ENCODE assay signal across 8 mouse cellular contexts in the genomic region with DNA sequence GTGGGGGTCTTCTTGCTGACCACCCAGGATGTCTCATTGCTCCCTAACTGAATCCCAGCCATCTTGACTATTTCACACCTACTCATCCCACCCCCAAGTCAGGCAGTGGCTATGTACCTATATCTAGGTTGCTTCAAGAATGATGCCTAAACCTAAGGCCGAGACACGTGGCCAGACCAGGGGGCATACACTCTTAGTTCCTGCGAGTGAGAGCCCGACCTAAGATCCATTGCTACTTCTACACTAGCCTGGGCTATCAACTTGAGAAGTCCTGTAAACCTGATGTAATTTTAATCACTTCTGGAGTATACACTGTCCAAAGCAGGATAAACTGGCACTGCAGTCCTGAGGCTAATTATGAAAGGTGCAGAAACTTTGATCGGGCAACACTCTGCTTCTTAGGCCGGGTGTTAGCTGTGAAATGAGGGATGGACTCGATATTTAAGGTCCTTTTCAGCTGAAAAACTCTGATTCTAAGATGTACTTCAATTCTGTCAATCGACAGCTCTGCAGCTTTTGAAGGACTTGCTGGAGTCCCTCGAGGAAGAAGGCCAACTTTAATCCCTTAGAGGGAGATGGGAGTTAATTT. TPM values are rescaled to one million over a fixed set of nuclear protein-coding genes. Genes with fewer than 3 reads are reported as not detected.
DNase-seq lines count a peak whose midpoint lies in the region; ATAC-seq and TF ChIP-seq lines count a peak whose summit lies in the region.

No protein-coding gene starts in this region.

- H3K4me1 ChIP-seq in heart, embryonic 13.5 days, result peaks cover 54% of the 10 kb centered on the region
- H3K4me1 ChIP-seq in embryonic facial prominence, embryonic 14.5 days (ENCODE audit: control insufficient read depth, insufficient read depth, low read length), result peaks cover 31% of the 10 kb centered on the region
- peaks cover 33% of the 10 kb centered on the region for H3K4me1 ChIP-seq in limb, embryonic 14.5 days (ENCODE audit: control insufficient read depth, insufficient read depth, low read length)
- H3K4me1 ChIP-seq in stomach, embryonic 16.5 days (ENCODE audit: control insufficient read depth, insufficient read depth, low read length), result peaks cover 40% of the 10 kb centered on the region

- no peaks in the 10 kb centered on the region for H3K27me3 ChIP-seq in heart, embryonic 13.5 days (replicated peaks)
- no peaks in the 10 kb centered on the region for H3K27me3 ChIP-seq in embryonic facial prominence, embryonic 14.5 days (replicated peaks; ENCODE audit: control insufficient read depth, insufficient read depth, low read length)
- no peaks in the 10 kb centered on the region for H3K27me3 ChIP-seq in limb, embryonic 14.5 days (ENCODE audit: control insufficient read depth, insufficient read depth, low read length)
- no peaks in the 10 kb centered on the region for H3K27me3 ChIP-seq in stomach, embryonic 16.5 days (ENCODE audit: control insufficient read depth, insufficient read depth, low read length)

- peak overlapping the region; percentile 100 for H3K27ac ChIP-seq in heart, embryonic 13.5 days (replicated peaks)
- peak overlapping the region; percentile 100 for H3K27ac ChIP-seq in embryonic facial prominence, embryonic 14.5 days (replicated peaks; ENCODE audit: low read depth, low read length)
- H3K27ac ChIP-seq in limb, embryonic 14.5 days (replicated peaks; ENCODE audit: low read depth, low read length), result peak overlapping the region; percentile 52; the same call in 1 of the 2 replicates
- peak overlapping the region; percentile 100 for H3K27ac ChIP-seq in stomach, embryonic 16.5 days (ENCODE audit: low read length)

- DNase-seq in heart, postnatal 14 days, result no peak
- peak; percentile 33 for DNase-seq in CD4-positive helper T cell, adult 2 months (ENCODE audit: low read depth, low spot score)
- no peak for DNase-seq in embryonic facial prominence, embryonic 14.5 days (ENCODE audit: low spot score)
- DNase-seq in limb, embryonic 14.5 days (ENCODE audit: low spot score), result no peak
- DNase-seq in retina, postnatal 1 day, result no peak
- no peak for DNase-seq in yolk sac, embryonic 10.5 days (ENCODE audit: low spot score)

- peak overlapping the region; percentile 96 for H3K4me3 ChIP-seq in heart, embryonic 13.5 days
- H3K4me3 ChIP-seq in embryonic facial prominence, embryonic 14.5 days (ENCODE audit: low read depth, low read length), result peak overlapping the region; percentile 99
- H3K4me3 ChIP-seq in limb, embryonic 14.5 days (replicated peaks; ENCODE audit: low read length), result peak overlapping the region; percentile 96
- H3K4me3 ChIP-seq in stomach, embryonic 16.5 days (replicated peaks; ENCODE audit: low read length), result peak overlapping the region; percentile 96

- intact Hi-C loops in heart, postnatal 14 days (cut with DNase I), result no loop called here

- peaks cover 9% of the 10 kb centered on the region for H3K36me3 ChIP-seq in heart, embryonic 13.5 days
- no peaks in the 10 kb centered on the region for H3K36me3 ChIP-seq in embryonic facial prominence, embryonic 14.5 days (ENCODE audit: control insufficient read depth, insufficient read depth, low read length)
- 0 out of 2 replicates have a peak, but pooled peaks cover 5% of the 10 kb centered on the region for H3K36me3 ChIP-seq in limb, embryonic 14.5 days (ENCODE audit: control insufficient read depth, insufficient read depth, low read length)
- no peaks in the 10 kb centered on the region for H3K36me3 ChIP-seq in stomach, embryonic 16.5 days (ENCODE audit: control insufficient read depth, insufficient read depth, low read length)

- peak overlapping the region; percentile 95 for H3K4me2 ChIP-seq in heart, embryonic 13.5 days
- H3K4me2 ChIP-seq in embryonic facial prominence, embryonic 14.5 days (ENCODE audit: low read depth, low read length), result peak overlapping the region; percentile 82
- H3K4me2 ChIP-seq in limb, embryonic 14.5 days (replicated peaks; ENCODE audit: low read depth, low read length, severe bottlenecking), result peak overlapping the region; percentile 83
- peak overlapping the region; percentile 80 for H3K4me2 ChIP-seq in stomach, embryonic 16.5 days (ENCODE audit: low read depth, low read length)

- H3K9me3 ChIP-seq in heart, embryonic 13.5 days, result no peaks in the 10 kb centered on the region
- no peaks in the 10 kb centered on the region for H3K9me3 ChIP-seq in embryonic facial prominence, embryonic 14.5 days (ENCODE audit: control insufficient read depth, low read length)
- no peaks in the 10 kb centered on the region for H3K9me3 ChIP-seq in limb, embryonic 14.5 days (ENCODE audit: control insufficient read depth, low read length)
- H3K9me3 ChIP-seq in stomach, embryonic 16.5 days (replicated peaks; ENCODE audit: control insufficient read depth, low read length), result no peaks in the 10 kb centered on the region

- WGBS in heart, embryonic 13.5 days, result 9% methylated on average over 9 of the region's 9 CpGs
- 9% methylated on average over 9 of the region's 9 CpGs for WGBS in embryonic facial prominence, embryonic 14.5 days
- WGBS in limb, embryonic 14.5 days, result 7% methylated on average over 9 of the region's 9 CpGs
- 13% methylated on average over 9 of the region's 9 CpGs for WGBS in stomach, embryonic 16.5 days

- no peak for ATAC-seq in heart, embryonic 13.5 days (ENCODE audit: extremely low read depth, insufficient number of reproducible peaks, low FRiP score, low TSS enrichment)
- no peak for ATAC-seq in embryonic facial prominence, embryonic 14.5 days (ENCODE audit: low read depth)
- ATAC-seq in limb, embryonic 14.5 days (ENCODE audit: low FRiP score, low read depth), result no peak
- no peak for ATAC-seq in stomach, embryonic 16.5 days (ENCODE audit: insufficient read depth, low FRiP score)

- H3K9ac ChIP-seq in heart, embryonic 13.5 days, result peak overlapping the region; percentile 99
- peak overlapping the region; percentile 99 for H3K9ac ChIP-seq in embryonic facial prominence, embryonic 14.5 days (ENCODE audit: low read depth, low read length)
- H3K9ac ChIP-seq in limb, embryonic 14.5 days (ENCODE audit: low read depth, low read length, severe bottlenecking), result peak overlapping the region; percentile 99
- peak overlapping the region; percentile 100 for H3K9ac ChIP-seq in stomach, embryonic 16.5 days (ENCODE audit: low read length)

- TF ChIP-seq POLR2A in limb, embryonic 14.5 days (IDR thresholded peaks at IDR 0.05; ENCODE audit: borderline replicate concordance, extremely low read depth, insufficient read depth, insufficient read length), result no peak

RNA-seq across cellular contexts. Expression of a gene that starts 1.1 kb away (rescaled TPM):
- 11.8 and 13.2 TPM in 2 replicates for polyA plus RNA-seq in heart, embryonic 13.5 days (2015; fragmentation: Nextera tagmentation; extraction: Ambion mirVana)
- 1 to 10 TPM; 7.5 to 8.3 TPM for total RNA-seq in heart, postnatal 14 days (2021)
- 21.2 and 21.4 TPM in 2 replicates for polyA plus RNA-seq in embryonic facial prominence, embryonic 14.5 days (2014; fragmentation: Nextera tagmentation; extraction: Ambion mirVana)
- polyA plus RNA-seq in limb, embryonic 14.5 days (2012; rRNA removed), result 24.1 and 27.2 TPM in 2 replicates
- polyA plus RNA-seq in limb, embryonic 14.5 days (2014; fragmentation: Nextera tagmentation; extraction: Ambion mirVana), result 21.4 and 23.9 TPM in 2 replicates
- 11.0 and 12.0 TPM in 2 replicates for polyA plus RNA-seq in stomach, embryonic 16.5 days (2015; fragmentation: Nextera tagmentation; extraction: Ambion mirVana)

RNA-seq across cellular contexts. Expression of a gene that starts 1.8 kb away (rescaled TPM):
- polyA plus RNA-seq in heart, embryonic 13.5 days (2015; fragmentation: Nextera tagmentation; extraction: Ambion mirVana), result 6.3 and 6.4 TPM in 2 replicates
- total RNA-seq in heart, postnatal 14 days (2021), result 1 to 10 TPM; 5.0 to 5.2 TPM
- polyA plus RNA-seq in embryonic facial prominence, embryonic 14.5 days (2014; fragmentation: Nextera tagmentation; extraction: Ambion mirVana), result 9.5 and 9.8 TPM in 2 replicates
- 6.2 and 6.9 TPM in 2 replicates for polyA plus RNA-seq in limb, embryonic 14.5 days (2012; rRNA removed)
- polyA plus RNA-seq in limb, embryonic 14.5 days (2014; fragmentation: Nextera tagmentation; extraction: Ambion mirVana), result 9.4 and 10.5 TPM in 2 replicates
- polyA plus RNA-seq in stomach, embryonic 16.5 days (2015; fragmentation: Nextera tagmentation; extraction: Ambion mirVana), result 8.4 and 8.7 TPM in 2 replicates

RNA-seq across cellular contexts. Expression of a gene that starts 35.7 kb away (rescaled TPM):
- polyA plus RNA-seq in heart, embryonic 13.5 days (2015; fragmentation: Nextera tagmentation; extraction: Ambion mirVana), result 15.1 and 15.5 TPM in 2 replicates
- 10 to 100 TPM in 1 of 2 experiments, 1 to 10 TPM in 1; 9.7 to 10.7 TPM for total RNA-seq in heart, postnatal 14 days (2021)
- polyA plus RNA-seq in embryonic facial prominence, embryonic 14.5 days (2014; fragmentation: Nextera tagmentation; extraction: Ambion mirVana), result 8.2 and 10.9 TPM in 2 replicates
- 5.1 and 6.7 TPM in 2 replicates for polyA plus RNA-seq in limb, embryonic 14.5 days (2012; rRNA removed)
- 7.7 and 8.3 TPM in 2 replicates for polyA plus RNA-seq in limb, embryonic 14.5 days (2014; fragmentation: Nextera tagmentation; extraction: Ambion mirVana)
- polyA plus RNA-seq in stomach, embryonic 16.5 days (2015; fragmentation: Nextera tagmentation; extraction: Ambion mirVana), result 13.6 and 15.3 TPM in 2 replicates

RNA-seq across cellular contexts. Expression of a gene that starts 43.6 kb away (rescaled TPM):
- 4.0 and 4.4 TPM in 2 replicates for polyA plus RNA-seq in heart, embryonic 13.5 days (2015; fragmentation: Nextera tagmentation; extraction: Ambion mirVana)
- 1 to 10 TPM; 2.2 to 3.5 TPM for total RNA-seq in heart, postnatal 14 days (2021)
- 1.1 and 1.3 TPM in 2 replicates for polyA plus RNA-seq in embryonic facial prominence, embryonic 14.5 days (2014; fragmentation: Nextera tagmentation; extraction: Ambion mirVana)
- polyA plus RNA-seq in limb, embryonic 14.5 days (2012; rRNA removed), result 1.1 and 1.6 TPM in 2 replicates
- 1.0 and 1.5 TPM in 2 replicates for polyA plus RNA-seq in limb, embryonic 14.5 days (2014; fragmentation: Nextera tagmentation; extraction: Ambion mirVana)
- polyA plus RNA-seq in stomach, embryonic 16.5 days (2015; fragmentation: Nextera tagmentation; extraction: Ambion mirVana), result 4.8 TPM in 2 replicates

RNA-seq across cellular contexts. Expression of a gene that starts 49.0 kb away (rescaled TPM):
- polyA plus RNA-seq in heart, embryonic 13.5 days (2015; fragmentation: Nextera tagmentation; extraction: Ambion mirVana), result 2.0 and 3.1 TPM in 2 replicates
- under 1 TPM; 0.24 to 0.78 TPM for total RNA-seq in heart, postnatal 14 days (2021)
- polyA plus RNA-seq in embryonic facial prominence, embryonic 14.5 days (2014; fragmentation: Nextera tagmentation; extraction: Ambion mirVana), result 3.3 and 6.2 TPM in 2 replicates
- polyA plus RNA-seq in limb, embryonic 14.5 days (2012; rRNA removed), result 2.1 and 4.2 TPM in 2 replicates
- 3.1 and 5.3 TPM in 2 replicates for polyA plus RNA-seq in limb, embryonic 14.5 days (2014; fragmentation: Nextera tagmentation; extraction: Ambion mirVana)
- 3.2 and 3.3 TPM in 2 replicates for polyA plus RNA-seq in stomach, embryonic 16.5 days (2015; fragmentation: Nextera tagmentation; extraction: Ambion mirVana)
